Mouse (Mus musculus) stomach, embryonic 16.5 days (tissue): Measurements from ENCODE around the gene Bfsp2. TPM values are rescaled to one million over a fixed set of nuclear protein-coding genes. Genes with fewer than 3 reads are reported as not detected.

ENCODE experiments used
- ATAC-seq: fragments of 200-750 bp; cut with Nextera tagmentation; 2 replicates; pipeline ENCODE4 v1.8.0; 2017; ENCODE audit warnings: moderate number of reproducible peaks, moderate TSS enrichment; ENCODE audit not compliant: insufficient read depth, low FRiP score
- H3K27ac ChIP-seq: fragments of 300-500 bp; sonication (generic); 2 replicates; pipeline ENCODE4 v1.5.1; 2014; ENCODE audit warnings: low read length
- H3K27me3 ChIP-seq: fragments of 300-500 bp; sonication (generic); 2 replicates; pipeline ENCODE4 v1.6.1; 2014; ENCODE audit warnings: low read length, control low read depth, mixed read lengths; ENCODE audit not compliant: control insufficient read depth, insufficient read depth
- H3K36me3 ChIP-seq: fragments of 300-500 bp; sonication (generic); 2 replicates; pipeline ENCODE4 v1.6.1; 2014; ENCODE audit warnings: low read length; ENCODE audit not compliant: control insufficient read depth, insufficient read depth
- H3K4me1 ChIP-seq: fragments of 300-500 bp; sonication (generic); 2 replicates; pipeline ENCODE4 v1.6.1; 2014; ENCODE audit warnings: low read length, control low read depth, mixed read lengths; ENCODE audit not compliant: control insufficient read depth, insufficient read depth
- H3K4me2 ChIP-seq: fragments of 300-500 bp; sonication (generic); 2 replicates; pipeline ENCODE4 v1.6.1; 2014; ENCODE audit warnings: low read depth, low read length, mixed read lengths
- H3K4me3 ChIP-seq: fragments of 300-500 bp; sonication (generic); replicated peaks from 2 replicates; pipeline ENCODE4 v1.5.1; 2014; ENCODE audit warnings: mild to moderate bottlenecking, low read length
- H3K9ac ChIP-seq: fragments of 300-500 bp; sonication (generic); 2 replicates; pipeline ENCODE4 v1.6.1; 2014; ENCODE audit warnings: low read length
- H3K9me3 ChIP-seq: fragments of 300-500 bp; sonication (generic); replicated peaks from 2 replicates; pipeline ENCODE4 v1.6.1; 2016; ENCODE audit warnings: low read length, control low read depth; ENCODE audit not compliant: control insufficient read depth
- WGBS: fragments of 180-500 bp; shearing (Covaris S2); extraction: QIAGEN DNeasy Blood & Tissue Kit; methylation state at CpG from one replicate; pipeline ENCODE4 v1.1.7; 2014; 5-methylcytosine and 5-hydroxymethylcytosine counted together
- polyA plus RNA-seq: library from polyadenylated mRNA; unstranded; fragments of >200 nt; fragmentation: Nextera tagmentation; extraction: Ambion mirVana; gene quantifications from 2 replicates; pipeline ENCODE4 v1.2.1, GENCODE M21; 2015

Bfsp2 gene
- polyA plus RNA-seq, 1 experiment from 2014 or later: 0.72 TPM

DNA sequence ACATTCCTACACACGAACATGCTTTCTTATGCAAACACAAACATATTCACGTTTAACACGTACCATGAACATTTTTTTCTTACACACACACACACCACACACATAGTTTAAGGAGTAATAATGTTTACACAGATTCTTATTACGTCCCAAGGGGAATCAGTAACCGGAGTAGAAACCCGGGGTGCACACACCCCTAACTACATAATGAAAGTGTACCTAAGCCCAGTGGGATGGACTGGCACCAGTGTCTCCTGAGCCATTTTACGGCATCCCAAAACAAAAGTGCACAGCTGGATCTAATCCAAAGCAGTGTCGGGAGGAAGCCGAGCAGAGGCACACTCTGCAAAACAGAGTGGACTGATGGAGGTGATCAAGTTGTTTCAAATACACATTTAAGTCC, 66.8 kb downstream of the Bfsp2 start:
- no peak overlapping the region for H3K27ac ChIP-seq
- H3K9ac ChIP-seq: no peak overlapping the region
- H3K27me3 ChIP-seq: no peaks in the 10 kb centered on the region
- no peak overlapping the region for H3K4me2 ChIP-seq
- no peaks in the 10 kb centered on the region for H3K9me3 ChIP-seq
- no peak for ATAC-seq
- WGBS: 27% methylated on average over 9 of the region's 9 CpGs
- no peaks in the 10 kb centered on the region for H3K36me3 ChIP-seq
- H3K4me3 ChIP-seq: no peak overlapping the region
- no peaks in the 10 kb centered on the region; the same call in 1 of the 2 replicates for H3K4me1 ChIP-seq

DNA sequence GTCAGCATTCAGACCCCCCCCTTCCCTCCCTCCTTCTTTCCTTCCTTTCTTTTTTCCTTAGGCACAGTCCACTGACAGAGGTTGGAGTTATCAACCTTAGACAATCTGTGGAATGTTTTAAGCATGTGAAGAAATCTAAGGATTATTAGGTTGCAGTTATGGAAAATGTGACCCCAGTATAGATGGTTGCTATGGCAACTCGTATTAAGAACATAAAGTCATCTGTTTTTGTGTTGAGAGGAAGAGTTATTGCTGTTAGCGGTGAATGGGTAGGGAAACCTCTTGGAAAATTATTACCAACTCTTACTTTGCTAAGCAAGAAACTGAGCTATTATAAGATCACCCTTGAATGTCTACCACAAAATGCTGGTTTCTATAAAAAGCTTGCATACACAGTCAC, 71.1 kb downstream of the Bfsp2 start:
- Histone ChIP-seq H3K27ac (no peak overlapping the region), H3K4me1 (no peaks in the 10 kb centered on the region; the same call in 1 of the 2 replicates), H3K27me3 (no peaks in the 10 kb centered on the region), H3K4me3 (no peak overlapping the region), H3K9ac (no peak overlapping the region), H3K9me3 (no peaks in the 10 kb centered on the region), H3K36me3 (no peaks in the 10 kb centered on the region), H3K4me2 (no peak overlapping the region)
- no peak for ATAC-seq
- 68% methylated on average over 2 of the region's 2 CpGs for WGBS

GRCm38 (mm10) chr9:103408136-103408777, 72.0 kb downstream of the Bfsp2 start:
- 57% methylated on average over 4 of the region's 4 CpGs for WGBS
- ATAC-seq: no peak
- no peaks in the 10 kb centered on the region for H3K36me3 ChIP-seq

DNA sequence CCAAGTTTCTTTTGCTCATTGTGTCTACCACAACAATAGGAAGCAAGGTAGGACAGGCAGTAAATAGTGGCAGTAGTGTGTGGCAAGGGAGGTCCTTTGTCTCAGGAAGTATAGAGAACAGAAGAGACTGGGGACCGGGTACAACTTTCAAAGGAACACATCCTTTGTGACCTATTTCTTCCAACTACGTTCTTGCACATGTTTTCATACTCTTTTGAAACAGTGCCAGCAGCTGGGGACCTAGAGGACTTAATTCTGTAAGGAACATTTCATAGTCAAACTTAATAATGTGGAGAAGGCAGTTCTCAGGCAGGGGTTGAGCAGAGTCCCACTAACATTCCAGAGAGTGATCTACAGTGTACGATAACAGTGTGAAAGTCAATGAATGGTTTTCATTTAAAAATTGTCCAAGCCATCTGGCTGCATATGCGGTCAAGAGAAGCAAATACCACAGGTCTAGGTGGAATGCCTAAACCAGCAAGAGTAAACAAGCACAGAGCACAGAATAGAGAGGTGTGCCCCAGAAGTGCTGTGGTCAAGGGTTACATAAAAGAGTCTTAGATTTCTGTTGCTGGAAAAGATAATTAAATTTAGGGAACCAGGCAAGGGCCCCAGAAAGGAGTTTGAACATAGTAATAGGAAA, 76.8 kb downstream of the Bfsp2 start:
- Histone ChIP-seq H3K9me3 (no peaks in the 10 kb centered on the region), H3K27me3 (no peaks in the 10 kb centered on the region), H3K36me3 (no peaks in the 10 kb centered on the region), H3K4me1 (no peaks in the 10 kb centered on the region; the same call in 1 of the 2 replicates), H3K4me2 (no peak overlapping the region), H3K4me3 (no peak overlapping the region), H3K27ac (no peak overlapping the region), H3K9ac (no peak overlapping the region)
- 41% methylated on average over 4 of the region's 4 CpGs for WGBS
- ATAC-seq: no peak

More at GRCm38 (mm10) chr9:103408136-103408777, 72.0 kb downstream of the Bfsp2 start:
- Histone ChIP-seq H3K4me3 (no peak overlapping the region), H3K4me2 (no peak overlapping the region), H3K9ac (no peak overlapping the region), H3K27me3 (no peaks in the 10 kb centered on the region), H3K4me1 (no peaks in the 10 kb centered on the region; the same call in 1 of the 2 replicates), H3K27ac (no peak overlapping the region), H3K9me3 (no peaks in the 10 kb centered on the region)

DNA sequence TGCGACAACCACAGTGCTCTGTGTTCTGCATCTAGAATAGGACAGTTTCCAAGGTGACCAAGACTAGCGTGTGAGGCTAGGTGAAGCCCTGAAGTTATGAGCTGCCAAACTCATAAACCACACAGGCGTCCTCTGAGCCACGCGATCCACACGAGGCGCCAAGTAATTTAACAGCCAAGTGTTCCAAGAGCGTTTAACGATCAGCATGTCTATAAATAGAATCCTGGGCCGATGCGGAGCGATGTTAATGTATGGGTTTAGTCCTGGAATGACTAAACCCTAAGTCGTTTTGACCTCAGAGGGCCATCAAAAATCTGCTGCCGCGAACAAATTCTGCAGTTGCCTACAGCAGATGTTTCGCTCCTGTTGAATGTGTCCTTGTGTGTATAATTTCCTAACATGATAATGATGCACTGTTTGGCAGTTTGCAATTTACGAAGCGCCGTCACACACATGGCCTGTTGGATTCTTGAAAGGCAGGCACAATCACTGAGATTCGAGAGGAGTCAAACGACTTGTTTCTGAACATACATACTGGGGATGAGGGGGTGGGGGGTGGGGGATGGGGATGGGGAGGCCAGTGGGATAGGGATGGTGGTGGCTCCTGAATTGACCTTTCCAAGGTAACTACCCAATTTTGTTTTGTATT, 81.6 kb downstream of the Bfsp2 start:
- no peak overlapping the region for H3K4me3 ChIP-seq
- H3K27me3 ChIP-seq: no peaks in the 10 kb centered on the region
- H3K4me1 ChIP-seq: no peaks in the 10 kb centered on the region; the same call in 1 of the 2 replicates
- H3K9ac ChIP-seq: no peak overlapping the region
- no peaks in the 10 kb centered on the region for H3K36me3 ChIP-seq
- H3K9me3 ChIP-seq: no peaks in the 10 kb centered on the region
- peak; percentile 56; the same call in 1 of the 2 replicates for ATAC-seq
- WGBS: 45% methylated on average over 21 of the region's 21 CpGs
- no peak overlapping the region for H3K27ac ChIP-seq
- H3K4me2 ChIP-seq: no peak overlapping the region

DNA sequence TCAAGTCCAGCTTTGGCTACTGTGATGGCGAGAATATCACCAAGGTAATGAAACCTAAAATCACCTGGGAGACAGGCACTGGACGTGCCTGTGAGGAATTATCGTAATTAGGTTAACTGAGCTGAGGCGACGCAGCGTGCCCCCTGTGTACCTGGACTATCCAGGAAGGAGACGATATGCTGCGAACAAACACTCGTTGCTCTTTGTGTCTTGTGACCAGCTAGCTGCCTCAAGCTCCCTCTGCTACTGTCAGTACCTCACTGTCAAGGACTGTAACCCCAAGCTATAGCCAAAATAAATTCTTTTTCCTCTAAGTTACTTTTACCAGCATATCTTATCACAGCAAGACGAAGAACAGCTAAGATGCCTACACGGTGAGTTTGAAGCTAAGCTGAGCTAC, 87.0 kb downstream of the Bfsp2 start:
- H3K9ac ChIP-seq: no peak overlapping the region
- WGBS: 88% methylated on average over 11 of the region's 11 CpGs
- no peak for ATAC-seq
- no peaks in the 10 kb centered on the region for H3K4me1 ChIP-seq
- H3K9me3 ChIP-seq: no peaks in the 10 kb centered on the region
- H3K27me3 ChIP-seq: no peaks in the 10 kb centered on the region
- H3K27ac ChIP-seq: no peak overlapping the region
- H3K4me2 ChIP-seq: no peak overlapping the region
- H3K36me3 ChIP-seq: no peaks in the 10 kb centered on the region
- H3K4me3 ChIP-seq: no peak overlapping the region

DNA sequence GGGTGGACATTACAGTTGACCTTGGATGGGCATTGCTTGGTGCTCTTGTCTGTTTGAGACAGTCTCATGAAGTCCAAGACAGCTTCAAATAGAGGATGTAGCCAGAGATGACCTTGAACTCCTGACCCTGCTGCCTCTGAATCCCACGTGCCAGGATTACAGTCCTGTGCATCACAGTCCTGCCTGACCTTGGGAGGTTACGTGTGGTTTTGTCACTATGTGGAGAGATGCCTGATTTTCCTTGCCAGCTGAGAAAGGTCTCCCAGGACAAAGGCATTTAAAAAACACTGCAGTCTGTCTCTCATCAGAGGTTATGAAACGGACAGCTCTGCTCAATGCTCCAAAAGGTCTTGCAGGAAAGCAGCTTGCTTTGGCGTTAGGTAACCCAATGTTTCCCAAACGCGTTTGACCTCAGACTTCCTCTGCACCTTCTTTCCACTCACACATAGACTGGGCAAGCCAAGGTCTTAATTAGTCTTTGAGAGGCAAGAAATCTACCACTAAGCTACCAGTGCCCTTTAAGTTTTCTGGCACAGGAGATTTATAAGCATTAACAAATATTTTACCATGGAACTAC, 88.3 kb downstream of the Bfsp2 start:
- Histone ChIP-seq H3K4me3 (no peak overlapping the region), H3K27ac (no peak overlapping the region), H3K4me1 (peaks cover 2% of the 10 kb centered on the region), H3K9ac (no peak overlapping the region), H3K36me3 (no peaks in the 10 kb centered on the region), H3K4me2 (no peak overlapping the region), H3K27me3 (no peaks in the 10 kb centered on the region), H3K9me3 (no peaks in the 10 kb centered on the region)
- ATAC-seq: no peak
- WGBS: 65% methylated on average over 6 of the region's 6 CpGs

GRCm38 (mm10) chr9:103389261-103389660, 91.0 kb downstream of the Bfsp2 start:
- no peaks in the 10 kb centered on the region for H3K27me3 ChIP-seq
- ATAC-seq: no peak
- 71% methylated on average over 6 of the region's 6 CpGs for WGBS
- H3K4me1 ChIP-seq: peaks cover 7% of the 10 kb centered on the region
- no peaks in the 10 kb centered on the region for H3K36me3 ChIP-seq
- no peak overlapping the region for H3K4me3 ChIP-seq
- H3K4me2 ChIP-seq: no peak overlapping the region
- H3K9ac ChIP-seq: no peak overlapping the region
- H3K9me3 ChIP-seq: no peaks in the 10 kb centered on the region
- no peak overlapping the region for H3K27ac ChIP-seq
